Mouse (Mus musculus): ENCODE data around the gene Pum2. TPM values are rescaled to one million over a fixed set of nuclear protein-coding genes. Genes with fewer than 3 reads are reported as not detected.

Gene Pum2
- total RNA-seq, 4 experiments from 2014 or later, result 122 to 130 (median 125) TPM

DNA sequence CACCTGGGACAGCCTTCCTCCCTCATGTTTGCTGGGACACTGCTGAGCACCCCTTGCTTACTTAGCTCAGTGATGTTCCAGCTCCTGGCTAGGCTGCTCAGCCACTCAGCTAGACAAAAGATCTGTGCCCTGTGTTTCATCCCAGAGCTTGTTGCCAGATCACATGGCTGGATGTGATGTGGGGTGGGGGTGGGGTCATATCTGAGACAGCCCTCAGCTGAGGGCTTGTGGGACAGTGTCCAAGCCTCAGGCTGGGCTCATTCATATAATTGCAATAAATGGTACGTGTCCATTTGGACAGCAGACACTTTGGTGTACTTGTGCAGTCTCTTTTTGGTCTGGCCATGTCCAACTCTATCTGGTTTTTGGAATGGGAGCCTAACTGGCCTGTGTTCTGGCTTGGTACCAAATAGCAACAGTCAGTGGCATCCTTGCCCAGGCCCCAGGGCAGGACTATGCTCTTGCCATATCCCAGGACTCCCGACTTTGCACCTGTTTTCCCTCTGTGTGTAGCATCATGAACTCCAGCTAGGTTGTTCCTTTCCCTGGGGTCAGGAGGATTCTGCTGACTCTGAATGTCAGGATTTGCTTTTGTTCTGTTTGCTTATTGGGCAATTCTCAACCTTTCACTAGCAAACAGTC is 119.6 kb downstream of the Pum2 start:
- DNase-seq (ENCODE audit: low spot score), result no peak

DNA sequence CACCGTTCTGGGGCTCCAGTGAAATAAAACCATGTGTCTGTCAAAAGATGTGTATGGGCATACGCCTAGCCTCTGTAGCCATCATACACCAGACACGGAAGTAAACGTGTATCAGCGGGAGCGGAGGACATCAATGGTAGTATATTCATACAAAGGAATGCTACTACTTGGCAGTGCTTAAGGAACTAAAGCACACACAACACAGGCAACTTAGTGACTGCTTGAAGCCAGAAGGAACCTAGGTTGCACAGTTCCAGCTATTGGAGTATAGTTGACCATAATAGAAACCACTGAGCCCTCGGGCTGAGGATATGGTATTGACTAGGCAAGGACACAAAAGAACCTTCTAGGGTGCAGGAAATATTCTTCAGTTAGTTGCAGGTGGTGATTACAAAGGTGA is 124.0 kb downstream of the Pum2 start:
- no peak for DNase-seq (ENCODE audit: low spot score)

DNA sequence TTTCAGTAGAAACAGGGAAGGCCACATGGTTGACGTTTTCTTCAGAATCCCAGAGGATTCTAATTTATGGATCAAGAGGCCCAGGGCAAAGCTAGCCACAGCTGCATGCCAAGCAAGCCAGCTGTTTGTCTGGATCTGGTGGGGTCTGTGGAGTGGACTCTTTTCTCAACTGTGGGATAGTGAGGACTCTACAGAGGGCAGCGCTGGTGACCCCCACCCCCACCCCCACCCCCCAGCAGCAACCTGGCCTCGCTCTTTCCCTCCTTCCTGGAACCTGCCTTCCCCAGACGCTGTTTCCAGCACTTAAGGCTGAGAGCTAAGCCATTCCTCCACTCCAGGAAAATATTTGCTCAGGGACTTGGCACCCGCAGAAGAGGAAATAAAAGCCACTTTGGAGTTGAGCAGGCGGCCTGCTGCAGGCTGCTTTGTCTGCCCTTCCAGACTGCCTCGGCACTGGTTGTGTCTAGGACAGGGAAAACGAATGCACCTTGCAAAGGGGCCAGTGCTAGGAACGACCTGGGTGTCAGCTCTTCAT is 124.6 kb downstream of the Pum2 start:
- no peak for DNase-seq (ENCODE audit: low spot score)

Other genes with a start within 250 kb of the Pum2 start
- 100 to 1,000 TPM; 134 to 157 (median 146) TPM for gene Rhob, start 174.1 kb upstream of the Pum2 start, total RNA-seq (2022)
- not detected for gene Slc7a15, start 75.1 kb upstream of the Pum2 start, total RNA-seq (2022)
- gene Sdc1, start 97.2 kb downstream of the Pum2 start, total RNA-seq (2022), result 1 to 10 TPM; 5.8 to 8.6 (median 7.3) TPM
- gene Laptm4a, start 247.5 kb downstream of the Pum2 start, total RNA-seq (2022), result 100 to 1,000 TPM; 393 to 413 (median 400) TPM